Mouse (Mus musculus) olfactory bulb, adult 2 months (tissue): ENCODE results near the gene Aqp12. TPM values are rescaled to one million over a fixed set of nuclear protein-coding genes. Genes with fewer than 3 reads are reported as not detected.
A peak's percentile ranks its signal among the peaks of the same experiment; 100 is the strongest.

Source experiments
- H3K27ac ChIP-seq: fragments of 200-500 bp; 2 replicates; pipeline ENCODE4 v1.5.1; 2012; ENCODE audit warnings: low read depth, low read length; ENCODE audit not compliant: insufficient read depth
- H3K4me1 ChIP-seq: fragments of 200-500 bp; 2 replicates; pipeline ENCODE4 v1.6.1; 2012; ENCODE audit warnings: low read length; ENCODE audit not compliant: control insufficient read depth, insufficient read depth
- H3K4me3 ChIP-seq: fragments of 200-500 bp; 2 replicates; pipeline ENCODE4 v1.5.1; 2012; ENCODE audit warnings: mild to moderate bottlenecking, low read depth, low read length, moderate library complexity; ENCODE audit not compliant: insufficient read depth
- CTCF ChIP-seq: fragments of 200-500 bp; IDR thresholded peaks from 2 replicates; pipeline ENCODE4 v1.5.1; 2012; ENCODE audit warnings: low read depth, mild to moderate bottlenecking, low read length, moderate library complexity; ENCODE audit not compliant: insufficient read depth
- POLR2A ChIP-seq: fragments of 200-500 bp; IDR thresholded peaks from 2 replicates; pipeline ENCODE4 v1.6.1; 2012; ENCODE audit warnings: mild to moderate bottlenecking, low read depth, low read length, moderate library complexity; ENCODE audit not compliant: insufficient read depth
- WGBS: fragments of 180-500 bp; shearing (Covaris S2); methylation state at CpG from one replicate; pipeline ENCODE4 v1.1.7; 2018; 5-methylcytosine and 5-hydroxymethylcytosine counted together
- polyA plus RNA-seq: library from polyadenylated mRNA; stranded (reverse); fragments of >200 nt; gene quantifications from 2 replicates; pipeline ENCODE4 v1.2.4, GENCODE M21; 2012; ENCODE audit warnings: low replicate concordance; ENCODE audit not compliant: missing spikeins, insufficient read depth, insufficient read length

The Aqp12 gene
- polyA plus RNA-seq, 1 experiment = not detected

DNA sequence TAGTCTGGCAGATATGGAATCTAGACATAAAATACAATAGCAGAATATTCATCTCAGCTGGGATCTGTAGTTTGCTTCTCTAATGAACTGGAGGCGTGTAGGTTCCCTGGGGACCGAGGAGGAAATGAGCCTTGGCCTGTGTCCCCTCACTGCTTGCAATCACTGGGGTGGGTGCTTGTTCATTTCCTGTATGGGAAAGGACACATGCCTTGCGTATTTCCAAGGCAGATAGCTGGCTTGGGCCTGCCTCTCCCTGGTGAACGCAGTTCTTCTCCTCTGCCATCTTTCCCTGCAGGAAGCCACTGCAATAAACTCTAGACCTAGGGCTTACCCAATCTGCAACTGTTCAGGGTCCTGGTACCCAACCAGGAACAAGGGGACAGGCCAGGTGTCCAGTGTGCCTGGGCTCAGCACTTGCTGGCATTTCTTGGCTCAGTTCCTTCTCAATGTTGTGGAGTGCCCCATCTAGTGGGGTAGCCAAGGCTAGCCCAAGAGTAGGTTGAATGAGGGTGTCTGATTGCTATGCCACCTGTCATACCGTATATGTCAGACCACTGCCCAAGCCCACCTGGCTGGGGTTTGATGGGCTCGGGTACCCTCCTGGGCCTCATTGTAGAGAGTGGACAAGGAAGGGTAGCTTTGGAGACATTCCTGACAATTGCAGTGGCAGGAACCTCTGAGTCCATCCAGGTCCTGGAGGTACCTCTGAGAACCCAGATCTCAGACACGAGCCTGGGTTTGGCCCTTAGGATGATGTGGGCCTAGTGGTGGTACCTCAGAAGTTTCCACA, 24.9 kb upstream of the Aqp12 start:
- no peak overlapping the region for H3K27ac ChIP-seq
- H3K4me3 ChIP-seq = no peak overlapping the region
- peaks cover 12% of the 10 kb centered on the region; the same call in 1 of the 2 replicates for H3K4me1 ChIP-seq
- TF ChIP-seq CTCF = no peak
- TF ChIP-seq POLR2A = no peak
- 85% methylated on average over 7 of the region's 7 CpGs for WGBS

- TF ChIP-seq POLR2A = no peak
- no peak for TF ChIP-seq CTCF
- no peak overlapping the region for H3K27ac ChIP-seq
- H3K4me3 ChIP-seq = no peak overlapping the region
- 92% methylated on average over 17 of the region's 17 CpGs for WGBS
- peaks cover 10% of the 10 kb centered on the region; the same call in 1 of the 2 replicates for H3K4me1 ChIP-seq
Measured at GRCm38 (mm10) chr1:92982931-92983605, 23.1 kb upstream of the Aqp12 start.

DNA sequence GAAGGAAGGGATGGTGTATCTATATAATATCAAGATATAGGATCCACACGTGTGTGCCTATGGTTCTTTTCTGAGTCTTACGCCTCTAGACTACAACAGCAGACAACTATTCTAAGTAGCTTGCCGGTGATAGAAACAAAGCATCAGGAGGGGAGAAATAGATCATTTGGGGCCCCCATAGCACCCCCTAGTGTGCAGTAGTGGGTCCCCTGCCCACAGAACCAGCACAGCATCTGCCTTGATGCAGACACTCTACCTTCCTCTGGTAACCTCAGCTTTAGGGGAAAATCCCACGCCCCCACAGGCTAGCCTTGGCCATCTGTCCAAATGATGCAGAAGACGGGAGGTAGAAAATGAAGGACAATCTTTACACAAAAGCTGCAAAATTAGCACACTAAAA, 21.1 kb upstream of the Aqp12 start:
- H3K4me3 ChIP-seq = no peak overlapping the region
- TF ChIP-seq CTCF (no peak), POLR2A (no peak)
- 85% methylated on average over 5 of the region's 5 CpGs for WGBS
- no peaks in the 10 kb centered on the region for H3K4me1 ChIP-seq
- H3K27ac ChIP-seq = no peak overlapping the region

GRCm38 (mm10) chr1:92988894-92989293, 17.2 kb upstream of the Aqp12 start:
- TF ChIP-seq CTCF (no peak), POLR2A (no peak)
- H3K4me3 ChIP-seq = no peak overlapping the region
- no peaks in the 10 kb centered on the region for H3K4me1 ChIP-seq
- no peak overlapping the region for H3K27ac ChIP-seq
- WGBS = 92% methylated on average over 4 of the region's 4 CpGs

DNA sequence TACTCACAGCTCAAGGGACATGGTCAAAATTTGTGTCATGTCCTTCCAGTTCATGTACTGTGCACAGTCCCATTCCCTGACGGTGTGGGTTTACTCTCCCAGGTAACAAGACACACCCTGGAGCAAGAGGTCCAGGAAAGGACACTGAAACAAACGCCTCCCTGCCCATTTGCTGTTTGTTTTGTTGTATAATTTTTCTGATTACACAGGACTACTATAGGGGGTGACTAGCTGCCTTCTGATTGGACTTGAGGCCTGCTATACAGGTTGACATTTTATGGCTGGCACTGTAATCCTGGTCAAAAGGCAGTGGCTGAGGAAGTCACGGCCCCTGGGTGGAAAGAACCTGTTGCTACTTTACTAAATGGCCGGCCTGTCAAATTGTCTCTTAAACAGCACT, 16.2 kb upstream of the Aqp12 start:
- H3K27ac ChIP-seq = no peak overlapping the region
- 73% methylated on average over 4 of the region's 4 CpGs for WGBS
- no peaks in the 10 kb centered on the region for H3K4me1 ChIP-seq
- TF ChIP-seq POLR2A (no peak), CTCF (no peak)
- no peak overlapping the region for H3K4me3 ChIP-seq

- no peak for TF ChIP-seq POLR2A
- no peak for TF ChIP-seq CTCF
- no peak overlapping the region for H3K27ac ChIP-seq
- H3K4me3 ChIP-seq = no peak overlapping the region
- H3K4me1 ChIP-seq = no peaks in the 10 kb centered on the region
- 88% methylated on average over 6 of the region's 6 CpGs for WGBS
Measured at GRCm38 (mm10) chr1:92992214-92992855, 13.8 kb upstream of the Aqp12 start.

- no peak overlapping the region for H3K4me3 ChIP-seq
- H3K4me1 ChIP-seq = no peaks in the 10 kb centered on the region
- 87% methylated on average over 2 of the region's 2 CpGs for WGBS
- H3K27ac ChIP-seq = no peak overlapping the region
- TF ChIP-seq CTCF (no peak), POLR2A (no peak)
Measured at GRCm38 (mm10) chr1:92992880-92993279, 13.3 kb upstream of the Aqp12 start.

- 61% methylated on average over 4 of the region's 4 CpGs for WGBS
- TF ChIP-seq POLR2A = no peak
- TF ChIP-seq CTCF = no peak
- Histone ChIP-seq H3K4me3 (no peak overlapping the region), H3K27ac (no peak overlapping the region), H3K4me1 (no peaks in the 10 kb centered on the region)
Measured at GRCm38 (mm10) chr1:93009196-93009595, 3.1 kb downstream of the Aqp12 start.

DNA sequence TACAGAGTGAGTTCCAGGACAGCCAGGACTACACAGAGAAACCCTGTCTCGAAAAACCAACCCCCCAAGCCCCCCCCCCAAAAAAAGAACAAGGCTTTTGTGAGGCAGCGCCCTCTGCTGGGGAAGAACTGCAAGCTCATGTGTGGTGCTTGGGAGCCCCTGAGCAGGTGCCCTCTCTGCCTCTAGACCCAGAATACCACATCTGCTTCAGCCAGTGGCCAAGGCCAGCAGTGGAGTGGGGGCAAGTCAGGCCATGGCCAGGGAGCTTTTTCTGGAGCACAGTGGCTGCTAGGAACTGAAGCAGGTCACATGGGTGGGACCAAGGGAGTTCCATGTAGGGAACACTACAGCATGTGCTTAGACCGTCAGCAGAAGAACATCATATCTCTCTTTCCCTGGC, 4.6 kb downstream of the Aqp12 start:
- Histone ChIP-seq H3K27ac (no peak overlapping the region), H3K4me1 (no peaks in the 10 kb centered on the region), H3K4me3 (no peak overlapping the region)
- 25% methylated on average over 3 of the region's 3 CpGs for WGBS
- TF ChIP-seq CTCF = peak; percentile 55; the same call in 1 of the 2 replicates
- no peak for TF ChIP-seq POLR2A
